Mouse (Mus musculus) left cerebral cortex, adult 6 months (tissue): ENCODE measurements around the gene Kcnt1. TPM values are rescaled to one million over a fixed set of nuclear protein-coding genes. Genes with fewer than 3 reads are reported as not detected.

Experiments
- long read RNA-seq, 2 experiments: library from polyadenylated mRNA; unstranded; transcript quantifications; one replicate each; pipeline ENCODE4 v2.0.0; 2019 to 2020
- polyA plus RNA-seq: library from polyadenylated mRNA; unstranded; fragments of <200 nt; fragmentation: Nextera tagmentation; gene quantifications from 2 replicates; pipeline ENCODE4 v1.2.3, GENCODE M21; 2021

Kcnt1 gene
- 13.8 and 17.4 TPM in 2 replicates for polyA plus RNA-seq
- long read RNA-seq, experiment 1, partial matches to known transcripts, result 30 of 68 reads
- long read RNA-seq, experiment 1, other reads (novel, unspliced or antisense), result 35 of 68 reads
- long read RNA-seq, experiment 2, partial matches to known transcripts, result 13 of 21 reads
- long read RNA-seq, experiment 2, other reads (novel, unspliced or antisense), result 8 of 21 reads

DNA sequence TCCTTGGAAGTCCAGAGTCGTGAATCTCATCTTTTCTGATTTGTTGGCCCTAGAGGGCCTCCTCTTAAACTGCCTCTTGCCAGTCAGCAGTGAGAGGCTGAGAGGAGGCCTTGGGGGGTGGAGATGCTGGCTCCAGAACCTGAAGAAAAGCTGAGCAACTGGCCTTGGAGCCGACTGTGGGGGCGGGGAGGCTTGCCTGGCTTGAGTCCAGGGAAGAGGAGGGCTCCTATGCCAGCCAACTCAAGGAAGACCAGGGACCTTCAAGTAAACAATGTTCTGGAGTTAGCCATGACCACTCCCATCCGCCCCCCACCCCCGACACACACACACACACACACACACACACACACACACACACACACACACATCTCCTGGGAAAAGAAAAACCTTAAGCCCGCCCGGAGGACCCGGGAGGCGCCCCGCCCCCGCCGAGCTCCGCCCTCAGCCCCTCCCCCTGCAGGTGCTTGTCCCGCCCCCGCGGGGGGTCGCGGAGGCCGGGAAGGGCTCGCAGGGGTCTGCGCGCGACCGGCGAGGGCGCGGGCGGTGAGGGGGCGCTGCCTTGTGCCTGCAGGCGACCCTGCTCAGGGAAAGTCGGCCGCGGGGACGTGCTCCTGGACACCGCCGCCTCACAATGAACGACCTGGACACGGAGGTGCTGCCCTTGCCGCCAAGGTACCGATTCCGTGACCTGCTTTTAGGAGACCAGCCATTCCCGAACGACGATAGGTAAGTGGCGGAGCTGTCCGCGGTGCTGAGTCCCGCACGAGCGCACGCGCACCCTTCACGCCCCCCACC lies at the start of gene Kcnt1:
Kcnt1 (plus strand) TSS at position 398 of the 795 bp plus-strand sequence.

DNA sequence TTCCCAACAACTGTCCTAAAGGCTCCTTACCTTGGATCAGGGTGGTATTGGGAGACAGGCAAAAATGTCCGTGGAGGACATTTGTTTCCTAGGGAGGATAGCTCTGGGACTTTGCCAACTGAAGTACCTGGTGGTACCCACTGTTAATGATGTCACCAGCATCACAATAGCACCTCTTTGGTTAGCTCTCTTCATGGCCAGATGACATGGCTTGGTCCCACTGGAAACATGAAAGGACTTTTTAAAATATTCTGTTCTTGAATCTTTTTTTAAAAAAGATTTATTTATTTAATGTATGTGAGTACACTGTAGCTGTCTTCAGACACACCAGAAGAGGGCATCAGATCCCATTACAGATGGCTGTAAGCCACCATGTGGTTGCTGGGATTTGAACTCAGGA lies 47.8 kb upstream of the Kcnt1 start, which contains the start of gene Glt6d1:
Glt6d1 (minus strand) TSS at position 101 of the 400 bp plus-strand sequence.

DNA sequence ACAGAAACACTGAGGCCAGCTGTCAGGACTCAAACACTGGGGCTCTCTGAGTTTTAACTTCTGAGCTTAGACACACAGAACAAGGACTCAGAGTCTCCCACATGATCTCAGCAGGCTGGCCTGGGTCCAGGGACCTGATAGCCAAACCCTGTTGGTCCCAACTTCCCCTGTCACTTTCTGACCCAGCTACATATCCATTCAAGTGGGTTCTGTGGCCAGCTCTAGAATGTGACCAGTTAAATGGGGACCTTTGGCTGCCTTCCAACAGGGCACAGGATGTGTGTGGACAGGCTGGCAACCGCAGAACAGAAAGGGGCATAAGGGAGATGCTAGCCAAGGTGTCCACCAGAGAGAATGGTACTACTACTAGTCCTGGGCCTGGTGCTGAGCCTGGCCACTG lies 40.7 kb upstream of the Kcnt1 start, which contains the start of gene Lcn9:
Lcn9 (plus strand) TSS at position 348 of the 400 bp plus-strand sequence.

DNA sequence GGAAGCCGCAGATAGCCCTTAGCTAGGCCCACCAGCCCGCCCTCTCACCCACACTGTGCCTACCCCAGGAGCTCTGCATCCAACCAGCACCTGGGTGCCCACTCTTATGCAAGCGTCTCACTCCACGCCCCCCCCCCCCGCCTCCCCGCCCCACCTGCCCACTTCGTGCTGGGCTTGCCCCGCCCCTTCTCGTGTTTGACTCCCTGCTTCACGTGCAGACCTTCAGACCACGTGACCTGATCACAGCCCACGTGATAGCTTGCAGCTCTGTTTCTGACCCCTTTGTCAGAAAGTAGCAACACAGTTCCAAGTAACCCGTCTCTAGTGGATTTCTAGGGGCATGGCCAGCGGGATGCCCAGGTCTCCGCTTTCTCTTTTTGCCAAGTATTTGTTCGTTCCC lies 16.3 kb upstream of the Kcnt1 start, which contains the start of gene Sohlh1:
Sohlh1 (minus strand) TSS at position 23 of the 400 bp plus-strand sequence.

Other genes with a start within 250 kb of the Kcnt1 start
- gene Ccdc183, start 246.1 kb upstream of the Kcnt1 start, polyA plus RNA-seq, result 0.82 and 0.94 TPM in 2 replicates
- 64.7 and 70.7 TPM in 2 replicates for gene Tmem141, start 241.7 kb upstream of the Kcnt1 start, polyA plus RNA-seq
- 0.28 and 0.49 TPM in 2 replicates for gene Fcna, start 235.7 kb upstream of the Kcnt1 start, polyA plus RNA-seq
- gene Lcn8, start 210.6 kb upstream of the Kcnt1 start, polyA plus RNA-seq, result not detected in 2 replicates
- gene Lcn5, start 205.8 kb upstream of the Kcnt1 start, polyA plus RNA-seq, result not detected in 2 replicates
- gene Lcn6, start 186.9 kb upstream of the Kcnt1 start, polyA plus RNA-seq, result not detected in 2 replicates
- gene Lcn10, start 181.0 kb upstream of the Kcnt1 start, polyA plus RNA-seq, result not detected in 2 replicates
- not detected in 2 replicates for gene Obp2a, start 163.7 kb upstream of the Kcnt1 start, polyA plus RNA-seq
- gene Bmyc, start 157.0 kb upstream of the Kcnt1 start, polyA plus RNA-seq, result 213 and 229 TPM in 2 replicates
- gene Obp2b, start 126.7 kb upstream of the Kcnt1 start, polyA plus RNA-seq, result not detected in 2 replicates
- gene Lcn3, start 98.2 kb upstream of the Kcnt1 start, polyA plus RNA-seq, result not detected in 2 replicates
- gene Lcn11, start 86.7 kb upstream of the Kcnt1 start, polyA plus RNA-seq, result not detected in 2 replicates
- gene Gm13539, start 81.5 kb upstream of the Kcnt1 start, polyA plus RNA-seq, result not detected in 2 replicates
- gene Glt6d1, start 47.9 kb upstream of the Kcnt1 start, polyA plus RNA-seq, result not detected in 2 replicates
- gene Lcn9, start 40.6 kb upstream of the Kcnt1 start, polyA plus RNA-seq, result not detected in 2 replicates
- gene Sohlh1, start 16.5 kb upstream of the Kcnt1 start, polyA plus RNA-seq, result not detected in 2 replicates
- gene Camsap1, start 119.5 kb downstream of the Kcnt1 start, polyA plus RNA-seq, result 9.5 and 40.9 TPM in 2 replicates
- 22.8 and 60.4 TPM in 2 replicates for gene Ubac1, start 158.0 kb downstream of the Kcnt1 start, polyA plus RNA-seq